Mouse (Mus musculus): ENCODE measurements at regions not wholly inside any gene's neighbourhood (a gene's known extent, or its start where the extent isn't known, plus 50 kb on each side); places are given as distances from the start of the nearest gene placed in this dataset.

- 82% methylated on average over 5 of the region's 5 CpGs for WGBS
- Histone ChIP-seq H3K9me3 (replicated peaks; ENCODE audit: control insufficient read depth, low read length) (no peaks in the 10 kb centered on the region), H3K27me3 (ENCODE audit: control insufficient read depth, insufficient read depth, low read length) (no peaks in the 10 kb centered on the region), H3K4me2 (ENCODE audit: low read depth, low read length) (no peak overlapping the region), H3K9ac (ENCODE audit: low read length) (no peak overlapping the region), H3K4me1 (ENCODE audit: control insufficient read depth, insufficient read depth, low read length) (no peaks in the 10 kb centered on the region), H3K36me3 (ENCODE audit: control insufficient read depth, insufficient read depth, low read length) (no peaks in the 10 kb centered on the region), H3K4me3 (replicated peaks; ENCODE audit: low read length) (no peak overlapping the region), H3K27ac (ENCODE audit: low read length) (no peak overlapping the region)
- no peak for ATAC-seq (ENCODE audit: insufficient read depth, low FRiP score)
These were observed 204.6 kb upstream of the Tlr4 start for GRCm38 (mm10) chr4:66622650-66623394.

- Histone ChIP-seq H3K27me3 (ENCODE audit: control insufficient read depth, insufficient read depth, low read length) (no peaks in the 10 kb centered on the region), H3K4me2 (ENCODE audit: low read depth, low read length) (no peak overlapping the region), H3K4me3 (replicated peaks; ENCODE audit: low read length) (no peak overlapping the region), H3K36me3 (ENCODE audit: control insufficient read depth, insufficient read depth, low read length) (no peaks in the 10 kb centered on the region), H3K9ac (ENCODE audit: low read length) (no peak overlapping the region), H3K9me3 (replicated peaks; ENCODE audit: control insufficient read depth, low read length) (no peaks in the 10 kb centered on the region), H3K4me1 (ENCODE audit: control insufficient read depth, insufficient read depth, low read length) (no peaks in the 10 kb centered on the region), H3K27ac (ENCODE audit: low read length) (no peak overlapping the region)
- 53% methylated on average over 2 of the region's 2 CpGs for WGBS
- no peak for ATAC-seq (ENCODE audit: insufficient read depth, low FRiP score)
These were observed 208.5 kb upstream of the Tlr4 start for GRCm38 (mm10) chr4:66618811-66619440.

DNA sequence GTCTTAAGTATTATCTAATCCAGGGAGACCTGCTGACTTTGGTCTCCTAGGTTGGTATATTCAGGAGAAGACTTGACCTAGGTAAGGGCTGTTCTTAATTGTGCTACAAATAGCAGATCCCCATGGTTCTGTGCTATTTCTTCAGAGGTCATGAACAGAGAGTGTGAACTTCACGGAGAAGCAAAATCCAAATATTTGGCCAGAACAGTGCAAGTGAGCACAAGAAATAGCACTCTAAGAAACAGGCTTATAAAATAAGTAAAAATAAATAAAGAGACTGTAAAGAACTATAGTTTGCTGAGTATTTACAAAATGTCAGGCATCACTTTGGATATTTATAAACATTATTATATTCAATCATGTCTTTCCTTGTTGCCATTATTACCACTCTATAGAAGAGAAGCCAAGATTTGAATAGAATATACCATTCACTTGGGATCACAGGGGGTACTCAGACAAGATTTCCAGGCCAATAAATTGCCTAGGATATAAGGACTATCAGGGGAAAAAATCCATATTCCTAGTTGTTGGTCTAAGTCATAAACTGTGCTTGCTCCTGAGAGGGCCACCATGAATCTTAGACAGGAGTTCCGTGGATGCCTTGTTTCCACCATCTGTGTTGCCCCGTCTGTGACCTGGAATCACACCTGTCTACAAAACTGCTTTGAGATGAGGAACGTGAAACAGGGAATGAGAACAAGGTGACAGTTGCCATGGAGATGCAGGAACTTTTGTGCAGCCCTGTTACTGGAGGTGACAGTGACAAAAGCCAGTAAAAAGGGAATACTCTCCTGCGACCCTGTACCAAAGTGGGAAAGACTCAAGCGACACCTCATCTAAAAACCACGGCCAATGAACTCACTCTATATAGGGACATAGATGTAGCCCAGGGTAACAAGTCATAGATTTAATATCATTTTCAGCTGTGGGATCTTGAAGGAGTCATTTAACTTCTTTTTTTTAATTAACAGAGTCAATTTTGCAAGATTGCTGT, 209.3 kb upstream of the Tlr4 start:
- no peaks in the 10 kb centered on the region for H3K27me3 ChIP-seq (ENCODE audit: control insufficient read depth, insufficient read depth, low read length)
- no peak overlapping the region for H3K27ac ChIP-seq (ENCODE audit: low read length)
- no peaks in the 10 kb centered on the region for H3K4me1 ChIP-seq (ENCODE audit: control insufficient read depth, insufficient read depth, low read length)
- 65% methylated on average over 7 of the region's 7 CpGs for WGBS
- ATAC-seq (ENCODE audit: insufficient read depth, low FRiP score): no peak
- no peak overlapping the region for H3K4me3 ChIP-seq (replicated peaks; ENCODE audit: low read length)
- no peaks in the 10 kb centered on the region for H3K9me3 ChIP-seq (replicated peaks; ENCODE audit: control insufficient read depth, low read length)
- no peak overlapping the region for H3K9ac ChIP-seq (ENCODE audit: low read length)
- H3K36me3 ChIP-seq (ENCODE audit: control insufficient read depth, insufficient read depth, low read length): no peaks in the 10 kb centered on the region
- H3K4me2 ChIP-seq (ENCODE audit: low read depth, low read length): no peak overlapping the region

DNA sequence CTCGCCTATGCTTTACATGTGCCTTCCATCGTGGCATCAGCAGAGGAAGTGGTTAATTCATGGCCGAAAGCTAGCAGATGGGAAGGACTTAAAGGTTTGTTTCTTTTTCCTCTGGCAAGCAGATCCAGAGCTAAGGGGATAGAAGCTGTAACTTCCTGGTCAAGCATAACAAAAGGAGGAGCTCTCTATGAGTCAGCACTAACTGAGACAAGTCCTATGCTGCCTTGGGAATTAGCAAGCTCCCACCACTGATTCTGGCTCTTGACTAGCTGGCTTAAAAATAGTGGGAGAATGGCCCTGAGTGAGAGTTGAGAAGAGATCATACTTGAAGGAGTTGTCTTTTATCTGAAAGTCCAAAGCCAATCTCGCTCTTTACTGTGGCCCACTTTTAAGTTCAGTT, 210.3 kb upstream of the Tlr4 start:
- Histone ChIP-seq H3K9me3 (replicated peaks; ENCODE audit: control insufficient read depth, low read length) (no peaks in the 10 kb centered on the region), H3K27ac (ENCODE audit: low read length) (no peak overlapping the region), H3K36me3 (ENCODE audit: control insufficient read depth, insufficient read depth, low read length) (no peaks in the 10 kb centered on the region), H3K4me1 (ENCODE audit: control insufficient read depth, insufficient read depth, low read length) (no peaks in the 10 kb centered on the region), H3K9ac (ENCODE audit: low read length) (no peak overlapping the region), H3K4me3 (replicated peaks; ENCODE audit: low read length) (no peak overlapping the region), H3K4me2 (ENCODE audit: low read depth, low read length) (no peak overlapping the region), H3K27me3 (ENCODE audit: control insufficient read depth, insufficient read depth, low read length) (no peaks in the 10 kb centered on the region)
- 50% methylated on average over 4 of the region's 4 CpGs for WGBS
- ATAC-seq (ENCODE audit: insufficient read depth, low FRiP score): no peak

DNA sequence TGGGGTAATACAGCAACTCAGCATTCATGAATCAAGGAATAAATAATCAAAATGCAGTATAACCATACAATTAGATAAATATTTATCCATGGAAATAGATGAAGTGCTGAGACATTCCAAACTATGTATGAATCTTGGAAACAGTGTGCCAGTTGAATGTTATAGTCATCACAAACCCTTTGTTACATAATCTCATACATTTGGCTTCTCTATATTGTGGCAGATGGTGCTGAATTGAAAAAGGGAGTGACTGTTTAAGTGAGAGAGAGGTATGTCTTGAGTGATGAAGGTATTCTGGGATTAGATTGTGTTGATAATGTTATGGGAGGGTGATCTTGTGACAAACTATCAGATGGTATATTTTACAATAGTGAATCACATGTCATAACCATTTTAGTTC, 200.4 kb upstream of the Astn2 start:
- H3K27me3 ChIP-seq (ENCODE audit: control insufficient read depth, insufficient read depth, low read length): no peaks in the 10 kb centered on the region
- no peak overlapping the region for H3K9ac ChIP-seq (ENCODE audit: low read length)
- no peaks in the 10 kb centered on the region for H3K9me3 ChIP-seq (replicated peaks; ENCODE audit: control insufficient read depth, low read length)
- H3K4me3 ChIP-seq (replicated peaks; ENCODE audit: low read length): no peak overlapping the region
- H3K27ac ChIP-seq (ENCODE audit: low read length): no peak overlapping the region
- no peaks in the 10 kb centered on the region for H3K4me1 ChIP-seq (ENCODE audit: control insufficient read depth, insufficient read depth, low read length)
- ATAC-seq (ENCODE audit: insufficient read depth, low FRiP score): no peak
- H3K36me3 ChIP-seq (ENCODE audit: control insufficient read depth, insufficient read depth, low read length): no peaks in the 10 kb centered on the region
- H3K4me2 ChIP-seq (ENCODE audit: low read depth, low read length): no peak overlapping the region

DNA sequence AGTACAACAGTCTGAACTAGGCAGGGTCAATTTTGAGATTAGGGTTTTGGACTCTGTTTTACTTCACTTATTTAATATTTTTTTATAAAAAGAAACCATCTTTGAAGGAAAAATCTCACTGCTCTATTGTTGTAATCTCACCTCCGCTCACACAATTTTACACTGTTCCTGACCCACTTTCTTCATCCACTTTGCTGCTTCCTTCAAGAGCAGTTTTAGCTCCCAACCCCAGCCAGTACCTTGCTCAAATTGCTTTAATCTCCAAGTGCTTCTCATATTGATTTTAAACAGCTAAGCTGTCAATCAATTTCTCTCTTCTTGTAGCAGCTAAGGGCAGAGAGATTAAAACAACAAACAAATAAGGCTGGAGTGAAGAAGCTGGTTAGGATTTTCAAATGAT, 194.3 kb upstream of the Astn2 start:
- no peak overlapping the region for H3K4me3 ChIP-seq (replicated peaks; ENCODE audit: low read length)
- 84% methylated on average over 1 of the region's 1 CpGs for WGBS
- H3K4me1 ChIP-seq (ENCODE audit: control insufficient read depth, insufficient read depth, low read length): no peaks in the 10 kb centered on the region
- no peak overlapping the region for H3K9ac ChIP-seq (ENCODE audit: low read length)
- H3K27ac ChIP-seq (ENCODE audit: low read length): no peak overlapping the region
- no peaks in the 10 kb centered on the region for H3K9me3 ChIP-seq (replicated peaks; ENCODE audit: control insufficient read depth, low read length)
- no peaks in the 10 kb centered on the region for H3K27me3 ChIP-seq (ENCODE audit: control insufficient read depth, insufficient read depth, low read length)
- ATAC-seq (ENCODE audit: insufficient read depth, low FRiP score): no peak
- no peak overlapping the region for H3K4me2 ChIP-seq (ENCODE audit: low read depth, low read length)
- H3K36me3 ChIP-seq (ENCODE audit: control insufficient read depth, insufficient read depth, low read length): no peaks in the 10 kb centered on the region

- Histone ChIP-seq H3K27ac (ENCODE audit: low read length) (no peak overlapping the region), H3K4me3 (replicated peaks; ENCODE audit: low read length) (no peak overlapping the region), H3K9ac (ENCODE audit: low read length) (no peak overlapping the region), H3K36me3 (ENCODE audit: control insufficient read depth, insufficient read depth, low read length) (no peaks in the 10 kb centered on the region), H3K9me3 (replicated peaks; ENCODE audit: control insufficient read depth, low read length) (no peaks in the 10 kb centered on the region), H3K4me2 (ENCODE audit: low read depth, low read length) (no peak overlapping the region), H3K27me3 (ENCODE audit: control insufficient read depth, insufficient read depth, low read length) (no peaks in the 10 kb centered on the region), H3K4me1 (ENCODE audit: control insufficient read depth, insufficient read depth, low read length) (no peaks in the 10 kb centered on the region)
- no peak for ATAC-seq (ENCODE audit: insufficient read depth, low FRiP score)
- 67% methylated on average over 5 of the region's 5 CpGs for WGBS
These were observed 182.2 kb upstream of the Astn2 start for GRCm38 (mm10) chr4:66586647-66587046.

DNA sequence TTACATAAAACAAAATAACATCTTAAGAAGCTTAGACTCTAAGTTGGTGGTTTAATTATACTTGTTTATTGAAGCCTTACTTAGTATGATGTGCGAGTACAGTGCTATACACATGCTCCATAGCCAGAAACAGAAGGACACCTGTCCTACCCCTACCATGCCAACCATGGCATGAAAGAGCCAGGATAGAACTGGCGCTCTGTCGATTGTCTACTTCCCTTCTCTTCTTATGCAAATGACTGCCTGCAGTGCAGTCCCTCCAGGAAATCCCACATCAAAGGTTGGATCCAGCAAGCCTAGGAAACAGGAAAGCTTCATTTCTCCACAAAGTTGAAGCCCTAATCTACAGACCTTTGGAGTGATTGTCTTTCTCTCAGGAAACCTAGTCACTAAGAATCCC, 181.8 kb upstream of the Astn2 start:
- Histone ChIP-seq H3K9ac (ENCODE audit: low read length) (no peak overlapping the region), H3K27ac (ENCODE audit: low read length) (no peak overlapping the region), H3K4me1 (ENCODE audit: control insufficient read depth, insufficient read depth, low read length) (no peaks in the 10 kb centered on the region), H3K9me3 (replicated peaks; ENCODE audit: control insufficient read depth, low read length) (no peaks in the 10 kb centered on the region), H3K4me2 (ENCODE audit: low read depth, low read length) (no peak overlapping the region), H3K27me3 (ENCODE audit: control insufficient read depth, insufficient read depth, low read length) (no peaks in the 10 kb centered on the region), H3K36me3 (ENCODE audit: control insufficient read depth, insufficient read depth, low read length) (no peaks in the 10 kb centered on the region), H3K4me3 (replicated peaks; ENCODE audit: low read length) (no peak overlapping the region)
- WGBS: 31% methylated on average over 3 of the region's 3 CpGs
- ATAC-seq (ENCODE audit: insufficient read depth, low FRiP score): no peak

DNA sequence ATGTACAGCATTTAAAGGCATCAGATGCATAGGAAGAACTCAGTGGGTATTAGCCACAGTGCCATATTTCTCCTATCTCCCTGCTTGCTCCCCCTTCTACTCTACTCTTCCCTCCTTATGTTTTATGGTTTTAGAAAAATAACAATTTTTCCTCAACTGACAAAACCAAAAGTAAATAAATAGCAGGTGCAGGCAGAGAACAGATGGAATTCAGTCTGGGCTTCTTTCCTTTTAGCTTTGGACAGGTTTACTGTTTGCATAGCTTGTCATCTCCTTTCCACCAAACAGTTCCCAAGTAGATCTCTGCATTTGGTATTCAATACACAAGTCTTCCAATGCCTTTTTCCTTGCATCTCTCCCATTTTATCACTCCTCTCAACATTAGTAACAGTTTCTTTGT, 152.5 kb upstream of the Astn2 start:
- H3K4me1 ChIP-seq (ENCODE audit: control insufficient read depth, insufficient read depth, low read length): no peaks in the 10 kb centered on the region
- H3K27me3 ChIP-seq (ENCODE audit: control insufficient read depth, insufficient read depth, low read length): no peaks in the 10 kb centered on the region
- no peak overlapping the region for H3K4me3 ChIP-seq (replicated peaks; ENCODE audit: low read length)
- H3K9ac ChIP-seq (ENCODE audit: low read length): no peak overlapping the region
- no peak for ATAC-seq (ENCODE audit: insufficient read depth, low FRiP score)
- no peaks in the 10 kb centered on the region for H3K9me3 ChIP-seq (replicated peaks; ENCODE audit: control insufficient read depth, low read length)
- no peak overlapping the region for H3K27ac ChIP-seq (ENCODE audit: low read length)
- H3K36me3 ChIP-seq (ENCODE audit: control insufficient read depth, insufficient read depth, low read length): no peaks in the 10 kb centered on the region
- no peak overlapping the region for H3K4me2 ChIP-seq (ENCODE audit: low read depth, low read length)
